Mouse (Mus musculus): ENCODE measurements around the gene Fpr-rs4.
"Not testable (repeated sequence)": the region's sequence is repeated elsewhere in the genome, so short reads cannot be mapped to it uniquely, and the experiment has no call there.

The Fpr-rs4 gene

DNA sequence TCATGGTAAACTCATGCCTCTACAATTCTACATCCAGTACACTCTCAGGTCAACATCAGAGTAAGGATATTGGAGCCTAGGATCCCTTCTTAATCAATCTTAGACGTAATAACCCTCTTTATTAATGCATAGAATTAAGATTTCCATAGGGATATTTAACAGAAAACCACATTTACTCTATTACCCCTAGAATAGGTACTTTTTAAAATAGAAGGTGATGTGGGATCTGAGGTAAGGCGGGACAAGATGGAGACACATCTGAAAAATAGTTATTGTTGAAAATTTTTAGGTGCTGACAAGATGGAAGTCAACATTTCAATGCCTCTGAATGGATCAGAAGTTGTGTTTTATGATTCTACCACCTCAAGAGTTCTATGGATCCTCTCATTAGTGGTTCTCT, at the start of gene Fpr-rs4:
Gene Fpr-rs4, plus strand, starts transcription at position 301 of the 400 bp plus-strand sequence.
- no peak for DNase-seq (ENCODE audit: low read depth, low spot score)

DNA sequence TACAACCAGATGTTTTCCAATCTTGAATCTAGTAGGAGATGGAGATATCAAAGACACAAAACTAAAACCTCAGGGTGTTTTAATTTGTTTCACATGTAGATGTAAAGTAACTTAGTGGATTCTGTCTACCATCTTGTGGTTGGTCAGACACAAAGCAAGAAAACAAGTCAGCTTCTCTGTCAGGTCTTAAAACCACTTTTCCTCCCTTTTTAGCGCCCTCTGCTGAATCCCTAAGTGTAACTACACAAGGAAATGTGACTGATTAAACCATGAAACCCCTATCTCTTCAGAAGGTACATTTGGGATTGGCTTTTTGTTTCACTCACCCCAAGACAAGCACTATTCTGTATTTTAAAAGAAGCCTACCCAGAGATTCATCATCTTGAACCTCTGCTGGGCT, 48.1 kb upstream of the Fpr-rs4 start:
- DNase-seq (ENCODE audit: low read depth, low spot score): peak; percentile 19

- DNase-seq (ENCODE audit: low read depth, low spot score): not testable (repeated sequence)
Measured at GRCm38 (mm10) chr17:17981232-17981631, 40.3 kb upstream of the Fpr-rs4 start.

GRCm38 (mm10) chr17:18004752-18005151, 16.8 kb upstream of the Fpr-rs4 start:
- DNase-seq (ENCODE audit: low read depth, low spot score): peak; percentile 11

- no peak for DNase-seq (ENCODE audit: low read depth, low spot score)
Measured at GRCm38 (mm10) chr17:18049124-18049523, 27.6 kb downstream of the Fpr-rs4 start, which contains the start of gene Vmn2r124. TSS of gene Vmn2r124 (plus strand) at chr17:18049424.
